ENCODE assay signal across 17 mouse cellular contexts in genomic region chr11:119793378-119793777, GRCm38 (mm10).
DNase-seq lines count a peak whose midpoint lies in the region; ATAC-seq and TF ChIP-seq lines count a peak whose summit lies in the region.
"Had no signal": no experiment of that assay in that cellular context is flagged by ENCODE, and none has a peak within 500 bp of the region (broad histone marks: within the 10 kb centered on the region; RNA-seq: fewer than 3 reads in every experiment).

No protein-coding gene starts in this region.

- H3K27ac ChIP-seq in kidney, postnatal 0 days: no peak overlapping the region
- no peak overlapping the region for H3K27ac ChIP-seq in neural tube, embryonic 11.5 days (ENCODE audit: low read depth, low read length)
- no peak overlapping the region for H3K27ac ChIP-seq in stomach, postnatal 0 days (replicated peaks)
- H3K27ac ChIP-seq: gastrocnemius, adult 2 months; heart, adult 2 months; hindbrain, postnatal 0 days; lung, embryonic 15.5 days; midbrain, embryonic 10.5 days; neural tube, embryonic 12.5 days had no signal

- no peaks in the 10 kb centered on the region for H3K36me3 ChIP-seq in kidney, postnatal 0 days (ENCODE audit: insufficient read depth, low read length)
- H3K36me3 ChIP-seq in neural tube, embryonic 11.5 days (ENCODE audit: control insufficient read depth, insufficient read depth, low read length): no peaks in the 10 kb centered on the region
- no peaks in the 10 kb centered on the region for H3K36me3 ChIP-seq in stomach, postnatal 0 days (ENCODE audit: control insufficient read depth, insufficient read depth, low read length)
- H3K36me3 ChIP-seq: lung, embryonic 15.5 days; neural tube, embryonic 12.5 days had no signal

- ATAC-seq in kidney, postnatal 0 days (replicated peaks; ENCODE audit: low FRiP score, low read depth): no peak
- no peak for ATAC-seq in neural tube, embryonic 11.5 days (ENCODE audit: insufficient read depth, low FRiP score, low TSS enrichment)
- no peak for ATAC-seq in stomach, postnatal 0 days (ENCODE audit: low FRiP score, low TSS enrichment)
- ATAC-seq: forebrain, embryonic 16.5 days; hindbrain, postnatal 0 days had no signal

- DNase-seq in kidney, postnatal 0 days (ENCODE audit: low spot score): peak; percentile 24
- no peak for DNase-seq in kidney, postnatal 4 days
- peak; percentile 37 for DNase-seq in neural tube, embryonic 11.5 days (ENCODE audit: low spot score)
- no peak for DNase-seq in neural tube, embryonic 10.5 days (ENCODE audit: extremely low spot score, low spot score)
- peak; percentile 28 for DNase-seq in embryo, embryonic 11 days
- peak; percentile 23 for DNase-seq in stomach, postnatal 0 days (ENCODE audit: low spot score)
- no peak for DNase-seq in spleen, postnatal 36 days (ENCODE audit: low spot score in 2 of 2)
- DNase-seq in natural killer cell, adult 2 months (ENCODE audit: low spot score in 2 of 2): no peak
- DNase-seq: cerebellum, adult 11-12 months; gastrocnemius, adult 2 months; heart, adult 2 months; thymus, postnatal 14 days had no signal

- H3K9me3 ChIP-seq in kidney, postnatal 0 days (replicated peaks; ENCODE audit: low read length): no peaks in the 10 kb centered on the region
- H3K9me3 ChIP-seq in neural tube, embryonic 11.5 days (ENCODE audit: control insufficient read depth, low read length): no peaks in the 10 kb centered on the region
- H3K9me3 ChIP-seq in stomach, postnatal 0 days (ENCODE audit: control insufficient read depth, low read length): no peaks in the 10 kb centered on the region
- H3K9me3 ChIP-seq: lung, embryonic 15.5 days; midbrain, embryonic 10.5 days; neural tube, embryonic 12.5 days had no signal

- peaks cover 32% of the 10 kb centered on the region for H3K4me1 ChIP-seq in kidney, postnatal 0 days (replicated peaks; ENCODE audit: insufficient read depth, low read length)
- H3K4me1 ChIP-seq in neural tube, embryonic 11.5 days (ENCODE audit: control insufficient read depth, insufficient read depth, low read length): peaks cover 9% of the 10 kb centered on the region; the same call in 1 of the 2 replicates
- no peaks in the 10 kb centered on the region for H3K4me1 ChIP-seq in stomach, postnatal 0 days (replicated peaks; ENCODE audit: control insufficient read depth, insufficient read depth)

- no peaks in the 10 kb centered on the region for H3K27me3 ChIP-seq in kidney, postnatal 0 days (ENCODE audit: insufficient read depth, low read length)
- no peaks in the 10 kb centered on the region for H3K27me3 ChIP-seq in neural tube, embryonic 11.5 days (ENCODE audit: control insufficient read depth, insufficient read depth, low read length)
- no peaks in the 10 kb centered on the region for H3K27me3 ChIP-seq in stomach, postnatal 0 days (ENCODE audit: control insufficient read depth, insufficient read depth, low read length)
- H3K27me3 ChIP-seq: lung, embryonic 15.5 days; neural tube, embryonic 12.5 days had no signal

- no peak for TF ChIP-seq EP300 in stomach, postnatal 0 days (optimal IDR thresholded peaks at IDR 0.05)

- no peak overlapping the region for H3K9ac ChIP-seq in kidney, postnatal 0 days (ENCODE audit: low read depth, low read length)
- no peak overlapping the region for H3K9ac ChIP-seq in neural tube, embryonic 11.5 days (ENCODE audit: low read length)
- H3K9ac ChIP-seq in stomach, postnatal 0 days (ENCODE audit: low read length): no peak overlapping the region
- H3K9ac ChIP-seq: lung, embryonic 15.5 days; neural tube, embryonic 12.5 days had no signal

- H3K4me2 ChIP-seq in kidney, postnatal 0 days (ENCODE audit: low read length): no peak overlapping the region
- H3K4me2 ChIP-seq in neural tube, embryonic 11.5 days (ENCODE audit: low read depth): no peak overlapping the region
- H3K4me2 ChIP-seq in stomach, postnatal 0 days (replicated peaks; ENCODE audit: low read depth): no peak overlapping the region
- H3K4me2 ChIP-seq: lung, embryonic 15.5 days; neural tube, embryonic 12.5 days had no signal

- WGBS in kidney, postnatal 0 days: 41% methylated on average over 6 of the region's 6 CpGs
- 43% methylated on average over 6 of the region's 6 CpGs for WGBS in neural tube, embryonic 11.5 days
- WGBS in stomach, postnatal 0 days: 46% methylated on average over 6 of the region's 6 CpGs

- no peak for TF ChIP-seq CTCF in kidney, postnatal 0 days (IDR thresholded peaks at IDR 0.05; ENCODE audit: low read depth)
- TF ChIP-seq CTCF in stomach, postnatal 0 days (IDR thresholded peaks at IDR 0.05; ENCODE audit: low read depth): no peak

- no peak overlapping the region for H3K4me3 ChIP-seq in kidney, postnatal 0 days (replicated peaks; ENCODE audit: low read depth, low read length)
- H3K4me3 ChIP-seq in neural tube, embryonic 11.5 days (ENCODE audit: low read depth, low read length): no peak overlapping the region
- H3K4me3 ChIP-seq in stomach, postnatal 0 days (ENCODE audit: low read depth, low read length): no peak overlapping the region
- H3K4me3 ChIP-seq: gastrocnemius, adult 2 months; heart, adult 2 months; lung, embryonic 15.5 days; midbrain, embryonic 10.5 days; neural tube, embryonic 12.5 days had no signal

Comparison
In these comparisons a context has a peak if more than half of its experiments do, and no peak if none do; other contexts are left out.
1. DNase-seq: peak in kidney, postnatal 0 days (single experiment), neural tube, embryonic 11.5 days (single experiment), embryo, embryonic 11 days (single experiment) and stomach, postnatal 0 days (single experiment); none in kidney, postnatal 4 days (0 of 2), neural tube, embryonic 10.5 days (single experiment), spleen, postnatal 36 days (0 of 2) and natural killer cell, adult 2 months (0 of 2).